Mouse (Mus musculus) gastrocnemius, postnatal 14 days (tissue): ENCODE measurements around the gene Cacnb4. TPM values are rescaled to one million over a fixed set of nuclear protein-coding genes. Genes with fewer than 3 reads are reported as not detected.

Source experiments
- DNase-seq: peaks from one replicate; pipeline ENCODE4 v3.0.0; 2021; ENCODE audit warnings: mixed read lengths
- intact Hi-C: fragments of 180-260 bp; cut with DNase I; formaldehyde crosslinking; loops from one replicate; pipeline ENCODE4 v1.15.1; 2025; ENCODE audit warnings: low total_unique reads
- total RNA-seq, 2 experiments: library from RNA; stranded (reverse); gene quantifications; 2 replicates each; pipeline ENCODE4 v1.2.3; 2021

Cacnb4 gene
- total RNA-seq, 2 experiments from 2014 or later: 0.23 to 0.29 TPM

- no peak for DNase-seq
- intact Hi-C loops: no loop called here
Observed at GRCm38 (mm10) chr2:52499849-52500262, 176.8 kb downstream of the Cacnb4 start.

DNA sequence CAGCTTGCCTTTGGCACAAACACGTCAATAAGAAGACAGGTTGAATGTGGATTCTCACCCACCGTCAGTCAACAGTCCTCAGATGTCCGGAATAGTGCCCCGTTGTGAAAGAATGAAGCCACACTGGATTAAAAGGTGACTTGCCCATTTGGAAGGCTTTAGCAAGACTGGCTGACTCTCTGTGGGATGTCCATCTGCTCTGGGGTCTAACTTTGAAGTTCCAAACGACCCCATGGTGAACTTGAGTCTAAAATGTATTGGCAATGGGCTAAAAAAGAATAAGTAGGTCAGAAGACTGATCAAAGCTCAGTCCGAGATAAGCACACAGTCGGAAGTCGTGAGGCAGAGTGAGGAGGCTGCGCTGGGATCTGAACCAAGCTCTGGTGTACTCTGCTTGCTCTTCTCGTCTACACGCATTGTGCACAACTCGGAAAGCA lies 177.5 kb downstream of the Cacnb4 start:
- no peak for DNase-seq
- intact Hi-C loops: no loop called here

DNA sequence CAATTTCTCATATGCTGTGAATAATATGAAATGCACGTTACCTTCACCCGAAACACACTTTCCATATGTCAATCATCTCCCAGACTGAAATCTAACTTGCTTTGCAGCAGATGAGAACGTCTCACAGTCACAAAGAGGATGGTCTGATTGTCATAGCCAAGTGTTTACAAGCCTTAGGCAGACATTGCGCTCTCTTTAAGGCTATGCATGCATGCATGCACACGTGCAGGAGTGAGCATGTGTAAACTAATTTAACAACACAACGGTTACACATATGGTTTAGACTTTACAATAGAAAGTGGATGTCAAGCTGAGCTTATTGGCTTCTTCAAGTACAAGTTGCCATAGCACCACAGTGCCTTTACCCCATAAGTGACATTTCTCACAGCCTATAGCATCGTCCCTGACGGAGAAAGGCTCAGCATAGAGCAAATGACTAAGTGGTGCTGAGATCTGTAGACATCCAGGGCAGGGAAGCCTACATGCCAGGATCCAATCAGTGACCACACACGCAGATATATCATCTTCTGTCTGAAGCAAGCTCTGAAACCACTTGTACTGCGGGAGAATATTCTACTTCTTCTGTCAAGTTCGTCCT lies 181.4 kb downstream of the Cacnb4 start:
- intact Hi-C loops: no loop called here
- no peak for DNase-seq

GRCm38 (mm10) chr2:52494274-52494673 lies 182.4 kb downstream of the Cacnb4 start:
- no peak for DNase-seq
- intact Hi-C loops: no loop called here

DNA sequence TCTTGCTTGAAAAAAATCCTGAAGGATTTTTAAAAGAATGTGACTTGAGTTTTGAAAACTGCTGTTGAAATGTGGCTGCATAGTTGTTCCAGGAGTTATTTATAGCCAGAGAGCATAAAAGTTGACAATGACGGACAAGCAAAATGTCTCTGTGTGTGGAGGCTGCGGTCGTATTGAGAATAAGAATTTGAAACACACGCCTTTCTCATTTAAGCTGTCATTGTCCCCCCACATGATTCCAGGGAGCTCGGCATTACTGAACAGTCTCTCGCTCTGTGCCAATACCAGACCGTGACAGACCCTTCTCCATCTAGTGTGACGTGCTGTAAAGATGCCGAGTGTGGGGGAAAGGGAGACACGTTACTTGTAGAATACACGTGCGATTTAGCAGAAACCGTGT lies 183.8 kb downstream of the Cacnb4 start:
- intact Hi-C loops: no loop called here

DNA sequence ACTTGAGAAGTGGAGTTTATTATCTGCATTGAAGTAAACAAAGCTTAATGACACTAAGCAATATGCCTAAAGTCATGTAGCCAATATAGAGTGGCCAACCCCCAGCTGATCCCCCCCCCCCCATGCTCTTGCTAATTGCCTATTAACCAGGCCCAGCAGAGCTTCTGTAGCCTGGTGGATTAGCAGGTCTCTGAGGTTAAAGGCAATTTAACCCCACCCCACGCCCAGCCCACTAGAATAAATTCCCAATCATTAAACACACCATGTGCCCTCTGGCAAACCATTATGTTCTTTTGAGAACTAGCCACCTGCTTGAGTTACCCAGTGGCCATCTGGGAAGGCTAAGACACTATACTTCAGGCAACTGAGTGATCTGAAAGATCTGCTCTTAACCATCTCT lies 186.8 kb downstream of the Cacnb4 start:
- intact Hi-C loops: no loop called here
- no peak for DNase-seq

More for the DNA sequence above, 183.8 kb downstream of the Cacnb4 start:
- DNase-seq: no peak

DNA sequence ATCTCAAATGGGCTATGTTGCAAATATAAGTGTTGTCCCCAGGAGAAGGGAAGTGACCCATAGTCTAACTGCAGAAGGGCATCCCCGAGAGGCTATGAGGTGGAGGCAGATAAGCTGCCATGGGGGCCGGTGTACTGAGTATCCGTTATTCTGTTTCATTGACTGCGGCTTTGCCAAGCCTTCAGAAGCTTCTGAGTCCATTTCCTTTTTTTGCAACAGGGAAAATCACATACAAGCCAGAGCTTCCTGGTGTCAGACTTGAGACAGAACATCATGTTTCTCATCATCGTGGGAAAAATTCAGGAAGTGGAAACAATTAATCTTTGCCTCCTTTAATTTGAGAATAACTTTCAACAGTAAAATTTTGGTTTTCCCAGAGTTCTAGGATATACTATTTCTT lies 193.1 kb downstream of the Cacnb4 start:
- intact Hi-C loops: no loop called here

GRCm38 (mm10) chr2:52480476-52480875 lies 196.2 kb downstream of the Cacnb4 start:
- intact Hi-C loops: no loop called here
- DNase-seq: no peak

More for the DNA sequence above, 193.1 kb downstream of the Cacnb4 start:
- no peak for DNase-seq

GRCm38 (mm10) chr2:52478501-52478900 lies 198.1 kb downstream of the Cacnb4 start:
- intact Hi-C loops: no loop called here
- DNase-seq: no peak

DNA sequence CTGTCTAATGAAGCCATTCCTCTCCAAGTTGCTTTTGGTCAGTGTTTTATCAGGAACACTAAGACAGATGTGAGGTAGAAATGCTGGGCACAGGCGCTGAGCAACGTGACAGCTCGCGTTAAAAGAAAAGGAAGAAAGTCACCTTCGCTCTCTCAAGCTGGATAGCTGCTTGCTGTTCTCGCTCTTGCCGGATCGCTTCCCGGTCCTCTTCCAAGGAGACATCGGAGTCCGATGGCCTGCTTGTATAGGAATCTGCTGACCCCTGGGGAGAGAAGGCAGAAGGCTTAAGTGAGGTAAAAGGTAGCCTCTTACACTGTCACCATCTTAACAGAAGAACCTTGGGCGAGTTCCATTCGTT lies 199.1 kb downstream of the Cacnb4 start:
- intact Hi-C loops: no loop called here
- no peak for DNase-seq

DNA sequence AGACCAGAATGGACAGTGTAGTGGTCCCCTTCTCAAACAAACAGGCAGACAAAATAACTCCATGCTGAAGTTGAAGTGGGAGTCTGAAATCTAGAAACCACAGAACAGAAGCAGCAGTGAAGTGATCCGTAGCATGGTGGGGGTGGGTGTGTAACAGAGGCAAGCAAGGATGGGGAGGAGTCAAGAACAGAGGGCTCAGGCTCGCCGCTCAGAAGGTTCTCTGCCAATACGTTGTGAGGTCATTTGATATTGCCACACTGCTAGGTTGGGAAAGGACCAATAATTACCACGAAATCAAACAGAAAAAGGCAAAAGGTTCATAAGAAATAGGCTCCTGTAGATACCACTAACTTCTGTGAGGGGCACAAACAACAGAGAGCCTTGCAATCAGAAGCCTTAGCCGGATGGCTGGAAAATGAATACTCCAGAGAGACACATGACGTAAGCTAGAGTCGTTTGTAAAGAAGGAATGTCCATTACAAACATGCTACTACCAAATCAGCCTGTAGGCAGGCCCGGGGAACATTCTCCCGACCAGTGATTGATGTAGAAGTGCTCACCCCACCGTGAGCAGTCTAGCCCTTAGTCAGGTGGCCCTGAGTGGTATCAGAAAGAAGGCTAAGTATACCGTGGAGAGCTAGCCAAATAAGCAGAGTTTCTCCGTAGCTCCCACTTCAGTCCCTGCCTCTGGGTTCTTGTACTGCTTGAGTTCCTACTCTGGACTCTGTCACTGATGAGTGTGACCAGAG lies 199.7 kb downstream of the Cacnb4 start:
- intact Hi-C loops: no loop called here
- DNase-seq: no peak

DNA sequence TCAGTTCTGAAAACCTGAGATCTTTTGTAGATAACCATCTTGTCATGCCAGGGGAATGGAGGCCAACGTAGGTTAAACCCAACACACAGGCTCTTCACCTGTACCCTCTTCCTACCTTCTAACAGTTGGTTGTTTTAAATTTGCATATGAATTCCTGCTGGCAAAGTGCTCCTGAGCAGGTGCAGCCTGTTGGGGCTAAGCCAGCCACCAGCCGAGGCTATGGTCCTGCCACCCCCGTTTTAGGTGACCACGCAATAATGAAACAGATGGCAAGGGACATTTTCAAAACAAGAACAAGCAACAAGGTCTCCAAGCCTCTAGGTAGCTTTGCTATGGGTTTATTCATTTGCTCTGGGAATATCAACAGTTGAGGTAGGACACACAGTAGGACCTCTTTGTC lies 200.8 kb downstream of the Cacnb4 start:
- intact Hi-C loops: no loop called here
- no peak for DNase-seq

GRCm38 (mm10) chr2:52474570-52474969 lies 202.1 kb downstream of the Cacnb4 start:
- DNase-seq: no peak

GRCm38 (mm10) chr2:52471545-52472291 lies 204.9 kb downstream of the Cacnb4 start:
- intact Hi-C loops: no loop called here
- DNase-seq: no peak

More at GRCm38 (mm10) chr2:52474570-52474969, 202.1 kb downstream of the Cacnb4 start:
- intact Hi-C loops: no loop called here

DNA sequence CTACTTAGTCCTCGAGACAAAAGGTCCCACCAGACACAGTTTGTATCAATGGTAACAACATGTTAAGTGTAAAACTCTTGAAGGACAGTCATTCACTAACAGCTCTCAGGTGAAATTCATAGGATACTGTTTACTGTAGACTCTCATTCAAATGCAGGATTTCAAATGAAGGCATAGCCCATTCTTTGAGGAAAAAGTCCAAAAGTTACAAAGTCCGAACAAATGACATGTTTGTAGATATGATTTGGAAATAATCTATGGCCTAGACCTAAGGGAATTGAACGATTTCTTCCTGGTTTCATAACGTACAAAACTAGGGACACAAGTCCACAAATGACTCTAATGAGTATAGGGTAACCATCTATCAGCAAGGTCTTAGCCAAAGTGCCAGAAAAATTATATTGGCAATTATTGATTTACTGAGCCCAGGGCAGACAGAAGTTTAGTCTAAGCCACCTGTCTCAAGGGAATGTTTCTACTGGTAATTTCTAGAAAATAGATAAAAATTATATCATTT lies 206.5 kb downstream of the Cacnb4 start:
- DNase-seq: no peak
- intact Hi-C loops: no loop called here

DNA sequence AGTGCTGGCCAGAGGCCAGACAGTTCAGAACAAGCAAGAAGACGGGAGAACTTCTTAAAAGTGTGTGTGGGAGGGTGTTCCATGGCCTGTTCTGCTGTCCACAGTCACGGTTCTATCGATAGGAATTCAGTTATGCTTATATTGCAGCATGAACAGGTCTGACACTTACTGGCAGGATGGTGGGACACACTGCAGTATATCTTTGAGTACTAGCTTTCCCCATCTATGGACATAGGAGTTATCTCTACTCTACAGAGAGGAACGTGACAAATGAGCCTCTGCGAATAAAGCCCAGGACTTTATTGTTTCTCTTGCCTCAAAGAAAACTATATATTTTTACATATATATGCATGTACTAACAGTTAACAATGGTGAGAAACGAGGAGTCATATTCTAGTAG lies 209.0 kb downstream of the Cacnb4 start:
- intact Hi-C loops: no loop called here
- DNase-seq: no peak

DNA sequence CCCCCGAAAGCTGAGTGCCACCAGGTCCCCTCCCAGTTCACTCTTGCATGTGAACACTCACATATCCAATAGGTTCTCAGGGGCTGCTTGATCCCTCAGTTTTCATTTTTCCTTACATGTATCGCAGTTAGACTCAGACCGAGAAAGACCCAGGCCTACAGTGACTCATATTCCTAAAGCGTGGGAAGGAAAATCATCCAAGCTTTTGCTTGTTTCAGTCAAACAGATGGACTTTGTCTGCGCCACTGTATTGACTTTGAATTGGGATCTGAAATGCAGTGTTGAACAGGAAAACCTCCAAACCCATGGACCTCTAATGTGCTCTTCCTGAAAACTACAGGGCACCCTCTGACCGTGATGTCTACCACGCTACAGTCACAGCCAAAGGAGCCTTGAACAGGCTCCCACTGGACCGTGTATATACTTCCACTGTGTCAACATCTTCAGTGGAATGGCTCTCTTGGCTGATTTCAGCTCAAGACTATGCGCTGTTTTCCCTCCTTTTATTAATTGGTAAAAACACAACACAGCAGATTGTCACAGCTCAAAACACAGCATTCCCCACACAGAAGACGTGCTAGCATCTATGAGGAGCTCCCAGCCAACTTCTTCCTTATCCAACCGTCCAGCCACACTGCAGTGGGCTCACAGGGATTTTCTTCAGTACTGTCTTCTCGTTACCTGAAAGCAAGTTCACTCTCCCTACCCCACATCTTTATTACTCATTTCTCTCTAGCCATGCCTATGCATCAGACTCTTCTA lies 215.2 kb downstream of the Cacnb4 start:
- intact Hi-C loops: no loop called here

GRCm38 (mm10) chr2:52455606-52456479 lies 220.8 kb downstream of the Cacnb4 start:
- DNase-seq: no peak
- intact Hi-C loops: no loop called here

More for the DNA sequence above, 215.2 kb downstream of the Cacnb4 start:
- no peak for DNase-seq

GRCm38 (mm10) chr2:52449818-52450217 lies 226.8 kb downstream of the Cacnb4 start:
- intact Hi-C loops: no loop called here

More at GRCm38 (mm10) chr2:52449818-52450217, 226.8 kb downstream of the Cacnb4 start:
- DNase-seq: no peak
